Mouse (Mus musculus) lung, postnatal 10 days (tissue): Measurements from ENCODE around the gene Abhd8.
A peak's percentile ranks its signal among the peaks of the same experiment; 100 is the strongest.

Source experiments
- DNase-seq: peaks from one replicate; pipeline ENCODE4 v3.0.0; 2021

Gene Abhd8

DNA sequence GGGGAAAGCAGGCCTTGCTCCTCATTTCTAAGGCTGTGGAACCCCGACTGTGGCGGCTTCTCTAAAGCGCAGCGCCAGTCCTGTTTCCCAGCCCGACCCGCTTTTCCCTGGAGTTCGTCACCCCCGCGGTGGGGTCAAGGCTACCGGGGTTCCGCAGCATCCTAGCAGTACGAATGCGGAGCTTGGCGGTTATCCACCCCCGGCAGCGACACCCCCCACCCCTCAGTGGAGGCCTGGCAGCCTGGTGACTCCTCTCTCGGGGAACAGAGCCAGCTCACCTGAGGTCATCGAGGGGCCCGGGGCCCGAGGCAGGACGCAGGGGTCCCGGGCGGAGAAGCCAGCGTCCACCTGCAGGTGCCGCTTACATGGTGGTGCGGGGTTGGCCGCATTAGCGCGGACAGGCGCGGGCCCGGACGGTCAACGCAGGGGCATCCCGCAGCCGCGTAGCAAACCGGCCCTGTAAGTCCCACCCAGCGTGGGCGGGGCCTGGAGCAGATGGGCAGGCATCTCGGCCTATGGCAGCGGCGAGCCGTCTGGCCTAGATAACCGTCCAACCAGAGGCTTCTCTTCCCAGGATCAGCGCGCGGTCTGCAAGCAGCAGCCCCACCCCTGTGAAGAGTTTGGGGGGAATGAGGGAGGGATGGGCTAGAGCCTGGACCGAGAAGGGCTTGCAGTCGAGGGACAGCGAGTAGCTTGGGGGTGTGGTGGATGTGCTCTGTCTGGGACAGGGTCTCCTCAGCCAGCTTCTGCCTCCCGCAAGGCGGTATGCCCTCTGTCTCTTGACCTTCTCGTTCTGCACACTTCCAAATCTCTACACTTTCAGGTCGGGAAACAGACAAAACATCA is at the start of gene Abhd8:
Abhd8 (minus strand) TSS at position 468 of the 846 bp plus-strand sequence.
- peak; percentile 98 for DNase-seq

DNA sequence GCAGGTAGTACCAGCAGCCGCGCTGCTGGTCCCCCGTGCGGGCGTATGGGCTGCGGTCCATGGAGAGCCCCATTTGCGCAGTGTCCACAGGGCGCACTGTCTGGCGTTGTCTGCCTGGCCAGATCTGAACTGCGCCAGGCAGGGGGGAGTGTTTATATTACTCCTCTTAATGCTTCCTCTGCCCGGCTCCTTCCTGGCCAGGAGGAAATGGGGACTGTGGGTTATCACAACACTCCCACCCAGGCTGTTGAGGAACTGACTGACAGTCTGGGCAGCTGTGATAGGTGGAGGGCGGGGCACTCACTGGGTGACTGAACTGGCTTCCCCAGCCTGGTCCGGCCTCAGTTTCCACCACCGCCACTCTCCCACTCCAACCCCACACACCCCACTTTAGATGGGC is 48.2 kb upstream of the Abhd8 start, which contains the start of gene Plvap:
Plvap (minus strand) TSS at position 109 of the 400 bp plus-strand sequence.
- peak; percentile 82 for DNase-seq

DNA sequence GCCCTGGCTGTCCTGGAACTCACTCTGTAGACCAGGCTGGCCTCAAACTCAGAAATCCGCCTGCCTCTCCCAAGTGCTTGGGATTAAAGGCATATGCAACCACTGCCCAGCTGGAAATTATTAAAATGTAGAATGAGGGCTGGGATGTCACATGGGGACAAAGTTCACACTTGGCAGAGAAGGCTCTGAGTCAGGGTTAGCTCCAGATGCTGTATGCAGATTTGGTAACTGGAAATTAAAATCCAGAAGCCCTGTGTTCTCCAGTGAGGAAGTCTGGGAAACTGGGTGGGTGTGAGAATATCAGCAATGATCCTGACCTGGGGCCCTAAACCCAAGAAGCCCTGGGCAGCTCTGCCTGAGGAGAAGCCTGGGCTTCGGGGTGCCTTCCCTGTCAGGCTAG is 45.9 kb upstream of the Abhd8 start:
- no peak for DNase-seq

DNA sequence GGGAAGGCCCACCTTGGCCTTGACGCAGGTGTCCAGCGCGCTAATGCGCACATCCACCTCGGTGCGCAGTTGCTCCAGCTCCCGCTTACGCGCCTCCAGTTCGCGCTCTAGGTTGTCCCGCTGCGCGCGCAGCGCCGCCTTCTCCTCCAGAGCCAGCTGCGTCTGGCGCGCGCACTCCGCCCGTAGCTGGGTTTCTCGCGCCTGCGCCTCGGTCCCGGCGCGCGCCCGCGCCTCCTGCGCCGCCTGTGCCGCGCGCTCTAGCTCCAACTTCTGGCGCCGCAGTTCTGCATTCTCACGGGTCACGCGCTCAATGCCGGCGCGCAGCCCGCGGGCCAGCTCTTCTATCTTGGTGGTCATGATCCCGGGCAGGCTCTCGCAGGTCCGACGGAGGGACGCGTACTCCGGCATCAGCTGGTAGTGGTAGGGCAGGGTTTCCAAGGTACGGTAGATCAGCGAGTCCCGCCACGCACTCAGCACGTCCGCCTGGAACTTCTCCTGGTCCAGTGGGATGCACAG is 44.2 kb upstream of the Abhd8 start:
- peak; percentile 85 for DNase-seq

DNA sequence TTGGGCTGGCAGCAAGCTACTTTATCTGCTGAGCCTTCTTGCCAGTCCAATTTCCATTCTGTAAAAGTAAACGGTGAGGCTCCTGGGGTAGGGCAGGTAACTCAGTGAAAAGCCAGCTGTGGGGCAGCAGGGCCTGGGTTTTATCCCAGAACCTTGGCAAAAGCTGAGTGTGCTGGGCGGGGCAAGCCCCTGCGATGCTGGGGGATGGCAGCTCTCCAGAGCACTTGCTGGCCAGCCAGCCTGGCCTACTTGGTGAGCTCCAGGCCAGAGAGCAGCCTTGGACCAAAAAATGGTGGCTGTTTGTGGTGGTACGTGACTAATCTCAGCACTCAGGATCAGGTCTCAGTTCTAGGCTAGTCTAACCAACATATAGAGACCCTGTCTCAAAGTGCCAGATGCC is 42.5 kb upstream of the Abhd8 start:
- peak; percentile 58 for DNase-seq

DNA sequence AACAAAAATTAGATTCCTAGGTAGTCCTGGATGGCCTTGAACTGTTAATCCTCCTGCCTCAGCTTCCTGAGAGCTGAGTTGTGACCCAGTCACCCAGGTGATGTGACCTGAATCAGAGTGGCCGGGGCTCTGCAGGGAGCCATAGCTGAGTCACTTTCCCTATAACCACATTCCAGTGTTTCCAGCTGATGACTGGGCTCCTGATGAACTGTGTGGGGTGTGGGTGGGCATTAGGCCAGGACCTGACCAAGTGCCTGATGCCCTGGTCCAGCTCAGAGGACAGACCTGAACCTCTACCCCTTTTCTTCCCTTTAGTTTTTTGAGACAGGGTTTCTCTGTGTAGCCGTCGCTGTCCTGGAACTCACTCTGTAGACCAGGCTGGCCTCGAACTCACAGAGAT is 41.9 kb upstream of the Abhd8 start:
- DNase-seq = no peak

DNA sequence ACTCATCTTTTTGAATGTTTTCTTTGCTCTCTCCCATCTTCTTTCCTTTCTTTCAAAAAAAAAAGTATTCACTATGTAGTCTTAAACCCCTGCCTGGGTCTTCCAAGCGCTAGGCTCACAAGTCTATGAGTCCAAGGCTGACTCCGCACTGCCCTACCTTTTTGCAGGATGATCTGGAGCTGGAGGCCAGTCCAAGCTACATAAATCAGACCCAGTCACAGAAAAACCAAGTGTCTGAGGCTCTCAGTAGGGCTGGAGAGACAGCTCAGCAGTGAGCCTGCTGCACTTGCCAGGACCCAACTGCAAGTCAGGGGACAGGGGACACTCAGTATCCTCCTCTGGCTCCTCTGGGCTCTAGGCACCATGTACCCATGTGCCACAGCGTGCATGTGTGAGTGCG is 40.9 kb upstream of the Abhd8 start:
- DNase-seq = no peak

DNA sequence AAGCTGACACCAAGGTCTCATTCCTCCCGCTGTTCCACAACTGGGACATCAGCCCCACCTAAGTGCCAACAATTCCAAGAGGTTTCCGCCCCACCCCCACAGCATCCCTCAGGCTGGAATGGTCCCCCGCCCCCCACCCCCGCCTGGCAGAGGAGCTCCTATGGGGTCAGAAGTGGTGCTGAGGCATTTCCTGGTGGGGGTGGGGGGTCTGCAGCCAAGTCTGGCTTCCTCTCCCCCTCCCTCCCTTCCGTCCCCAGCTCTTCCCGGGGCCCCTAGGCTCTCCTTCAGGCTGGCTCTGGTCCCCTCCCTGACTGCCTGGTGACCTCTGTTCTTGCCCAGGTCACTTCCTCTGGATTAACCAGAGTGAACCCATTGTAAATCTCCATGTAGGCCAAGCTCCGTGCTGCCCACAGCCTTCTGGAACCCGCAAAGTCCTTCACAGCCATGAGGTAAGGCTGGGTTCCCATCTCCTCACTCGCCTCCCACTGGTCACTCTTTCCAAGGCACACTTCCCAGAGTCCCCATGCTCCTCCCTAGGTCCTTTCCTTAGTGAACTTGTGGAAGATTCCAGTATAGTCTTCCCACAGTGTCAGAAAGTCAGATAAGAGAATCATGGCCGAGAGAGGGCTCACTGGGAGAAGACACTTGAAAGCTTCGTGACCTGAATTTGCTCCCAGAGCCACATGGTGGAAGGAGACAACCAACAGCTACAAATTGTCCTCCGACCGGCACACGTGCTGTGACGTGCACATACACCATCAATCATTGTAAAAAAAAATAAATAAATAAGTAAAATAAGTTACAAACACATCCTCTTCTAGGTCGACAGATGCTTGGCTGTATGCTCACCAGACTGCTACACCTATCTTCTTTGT is 35.6 kb upstream of the Abhd8 start:
- peak; percentile 68 for DNase-seq

DNA sequence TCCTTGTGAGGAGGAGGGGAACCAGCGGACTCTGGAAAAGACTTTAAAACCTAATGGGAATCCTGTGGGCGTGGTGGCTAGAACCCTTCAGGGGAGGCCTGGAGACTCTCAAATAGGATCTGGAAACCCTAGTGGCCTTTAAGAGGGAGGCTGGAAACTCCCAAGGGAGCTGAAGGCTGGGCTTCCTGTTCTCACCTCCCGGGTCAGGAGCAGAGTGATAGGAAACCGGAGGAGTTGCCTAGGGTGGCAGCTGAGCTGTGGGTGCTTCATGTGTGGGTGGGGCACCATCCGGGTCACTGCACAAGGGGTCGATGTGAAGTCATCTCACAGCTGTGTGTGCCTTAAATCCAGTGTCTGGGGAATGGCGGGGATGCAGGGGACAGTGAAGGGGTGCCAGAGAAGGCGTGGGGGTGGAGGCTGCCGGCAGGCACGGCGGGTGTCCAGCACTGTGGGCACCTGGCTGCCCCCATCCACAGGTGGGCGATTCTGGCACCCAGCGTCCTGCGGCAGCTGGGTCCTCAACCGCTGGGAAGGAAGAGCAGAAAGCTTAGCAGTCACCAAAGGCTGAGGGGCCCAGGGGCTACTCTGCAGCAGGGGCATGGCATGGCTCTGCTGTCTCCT is 34.5 kb upstream of the Abhd8 start:
- DNase-seq = peak; percentile 75

DNA sequence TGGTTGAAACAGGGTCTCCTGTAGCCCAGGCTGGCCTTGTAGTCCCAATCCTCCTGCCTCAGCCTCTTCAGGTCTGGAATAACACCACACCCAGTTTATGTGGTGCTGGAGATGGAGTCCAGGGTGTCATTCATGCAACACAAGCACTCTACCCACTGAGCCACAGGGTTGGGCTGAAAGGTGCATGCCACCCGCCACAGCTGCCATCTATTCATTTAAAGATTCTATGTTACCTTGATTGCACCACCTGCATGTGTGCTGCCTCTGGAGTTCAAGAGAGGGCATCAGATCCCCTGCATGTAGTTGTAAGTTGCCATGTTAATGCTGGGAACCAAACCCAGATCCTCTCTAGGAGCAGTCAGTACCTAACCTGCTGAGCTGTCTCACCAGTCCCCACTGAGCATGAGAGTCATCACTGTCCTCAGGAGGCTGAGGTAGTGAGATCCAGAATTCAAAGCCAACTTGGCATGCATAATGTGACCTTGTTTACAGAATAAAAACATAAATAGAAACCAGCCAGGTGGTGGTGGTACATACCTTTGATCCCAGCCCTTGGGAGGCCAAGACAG is 33.7 kb upstream of the Abhd8 start:
- DNase-seq = no peak

DNA sequence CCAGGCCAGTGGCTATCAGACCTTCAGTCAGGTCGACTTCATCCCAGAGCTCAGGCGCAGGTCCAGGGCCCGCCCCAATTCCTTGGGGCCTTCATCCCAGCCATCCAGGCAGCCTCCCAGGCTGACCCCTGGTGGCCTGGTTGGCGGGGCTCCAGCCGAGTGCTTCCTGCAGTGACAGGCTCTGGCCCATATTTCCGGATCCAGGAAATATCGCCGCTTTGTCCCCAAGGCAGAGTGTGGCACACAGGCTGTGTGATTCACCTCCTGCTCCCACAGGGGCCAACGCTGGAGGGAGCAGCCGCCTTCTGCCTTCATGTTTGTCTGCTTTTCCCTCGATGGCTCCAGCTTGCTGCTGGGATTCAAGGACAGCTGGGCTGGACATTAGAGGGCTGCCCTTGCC is 33.0 kb upstream of the Abhd8 start:
- peak; percentile 96 for DNase-seq

DNA sequence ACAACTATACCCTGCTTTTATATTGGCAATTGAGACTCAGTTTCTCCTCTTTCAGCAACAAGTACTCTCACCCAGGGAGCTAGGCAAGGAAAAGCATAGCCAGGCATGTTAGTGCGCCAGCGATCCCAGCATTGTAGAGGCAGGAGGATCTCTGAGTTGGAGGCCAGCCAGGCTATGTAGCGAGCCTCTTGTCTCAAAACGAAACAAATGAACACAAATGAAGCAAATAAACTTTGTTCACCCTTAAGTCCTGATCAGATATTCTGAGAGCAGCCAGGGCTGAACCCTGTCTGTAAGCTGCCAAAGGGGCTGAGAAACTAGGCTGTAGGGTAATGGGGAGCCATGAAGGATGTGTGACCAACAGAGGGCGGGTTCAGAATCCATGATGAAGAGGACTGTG is 32.4 kb upstream of the Abhd8 start:
- no peak for DNase-seq

DNA sequence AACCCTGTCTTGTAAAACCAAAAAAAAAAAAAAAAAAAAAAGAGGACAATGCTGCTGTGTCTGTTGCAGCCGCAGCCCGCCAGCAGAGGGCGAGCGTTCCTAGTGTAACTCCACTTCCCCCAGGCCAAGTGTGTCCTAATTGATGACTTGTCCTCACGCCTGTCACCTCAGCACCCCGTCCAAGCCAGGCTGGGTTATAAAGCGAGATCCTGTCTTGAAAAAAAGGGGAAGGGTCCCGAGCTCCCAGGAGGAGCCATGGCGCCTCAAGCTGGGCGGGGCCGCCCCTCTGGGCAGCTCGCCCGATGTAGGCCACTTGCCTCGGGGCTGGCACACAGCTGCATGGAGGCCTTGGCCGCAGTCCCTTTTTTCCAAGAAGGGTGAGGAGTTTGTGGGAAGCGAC is 31.6 kb upstream of the Abhd8 start:
- DNase-seq = peak; percentile 94

DNA sequence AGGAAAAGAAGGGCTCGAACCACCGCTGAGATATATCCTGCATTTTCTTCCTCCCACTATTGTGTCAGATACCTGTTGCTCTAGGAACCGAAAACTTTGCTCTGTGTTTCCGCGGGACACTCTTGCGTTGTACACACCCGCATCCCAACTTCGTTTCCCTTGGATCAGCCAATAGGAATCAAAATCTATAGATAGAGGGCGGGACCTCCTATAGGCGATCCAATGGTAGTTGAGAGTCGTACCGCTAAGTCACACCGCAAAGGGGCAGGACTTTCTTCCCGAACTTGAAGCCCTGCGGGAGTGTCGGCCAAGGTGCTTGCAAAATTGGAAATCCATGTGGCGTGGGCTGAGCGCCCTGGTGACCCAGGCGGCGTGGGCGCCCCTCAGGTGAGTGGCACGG is 25.0 kb upstream of the Abhd8 start:
- peak; percentile 95 for DNase-seq

DNA sequence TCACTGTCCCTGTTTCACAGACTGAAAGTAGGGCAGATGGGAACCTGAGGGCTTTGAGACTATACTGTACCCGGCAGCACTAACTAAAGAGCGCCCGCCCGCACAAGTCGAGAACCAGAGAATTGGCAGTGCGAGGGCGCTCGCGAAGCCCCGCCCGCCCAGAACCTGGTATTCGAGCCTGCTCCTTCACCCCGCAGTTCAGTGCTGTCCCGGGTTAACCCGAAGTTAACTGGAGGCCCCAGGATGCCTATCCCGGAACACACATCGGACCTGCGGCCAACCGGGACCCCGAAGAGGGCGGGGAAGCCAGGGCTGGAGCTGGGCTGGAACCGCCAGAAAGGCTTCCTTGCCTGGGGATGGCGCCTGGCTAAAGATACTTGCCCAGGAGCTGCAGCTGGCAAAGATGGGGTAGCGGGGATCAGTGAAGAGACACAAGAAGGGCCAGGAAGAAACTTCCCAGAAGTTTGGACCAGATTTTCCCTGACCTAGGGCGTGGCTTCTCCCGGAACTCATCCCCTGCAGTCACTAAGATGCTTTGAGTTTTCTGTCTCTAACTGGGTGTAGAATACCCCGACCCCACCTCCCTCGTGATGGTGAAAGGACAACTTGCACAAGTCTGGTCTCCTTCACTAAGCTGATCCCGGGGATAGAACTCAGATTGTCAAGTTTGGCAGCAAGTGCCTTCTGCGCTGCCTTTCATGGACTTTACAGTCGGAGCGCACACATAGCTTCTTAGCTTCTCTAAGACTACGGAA is 24.4 kb upstream of the Abhd8 start, which contains the start of gene Gtpbp3:
Gtpbp3 (plus strand) TSS at position 413 of the 755 bp plus-strand sequence.
- DNase-seq = peak; percentile 90

DNA sequence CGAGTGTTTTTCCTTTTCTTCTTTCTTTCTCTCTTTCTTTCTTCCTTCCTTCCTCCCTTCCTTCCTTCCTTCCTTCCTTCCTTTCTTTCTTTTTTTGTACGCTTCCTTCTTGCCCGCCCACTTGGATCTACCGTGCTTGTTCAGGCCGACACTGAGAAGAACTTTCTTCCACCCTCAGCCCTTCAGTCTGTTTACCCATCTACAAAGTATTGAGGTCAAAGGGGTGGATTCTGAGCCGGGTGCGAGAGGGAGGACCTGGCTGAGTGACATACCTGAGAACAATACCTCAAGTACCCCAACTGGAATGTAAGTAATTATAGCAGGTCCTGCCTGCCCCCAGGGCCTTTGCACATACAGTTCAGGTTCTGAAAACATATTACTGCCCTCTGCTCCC is 22.7 kb upstream of the Abhd8 start:
- no peak for DNase-seq

DNA sequence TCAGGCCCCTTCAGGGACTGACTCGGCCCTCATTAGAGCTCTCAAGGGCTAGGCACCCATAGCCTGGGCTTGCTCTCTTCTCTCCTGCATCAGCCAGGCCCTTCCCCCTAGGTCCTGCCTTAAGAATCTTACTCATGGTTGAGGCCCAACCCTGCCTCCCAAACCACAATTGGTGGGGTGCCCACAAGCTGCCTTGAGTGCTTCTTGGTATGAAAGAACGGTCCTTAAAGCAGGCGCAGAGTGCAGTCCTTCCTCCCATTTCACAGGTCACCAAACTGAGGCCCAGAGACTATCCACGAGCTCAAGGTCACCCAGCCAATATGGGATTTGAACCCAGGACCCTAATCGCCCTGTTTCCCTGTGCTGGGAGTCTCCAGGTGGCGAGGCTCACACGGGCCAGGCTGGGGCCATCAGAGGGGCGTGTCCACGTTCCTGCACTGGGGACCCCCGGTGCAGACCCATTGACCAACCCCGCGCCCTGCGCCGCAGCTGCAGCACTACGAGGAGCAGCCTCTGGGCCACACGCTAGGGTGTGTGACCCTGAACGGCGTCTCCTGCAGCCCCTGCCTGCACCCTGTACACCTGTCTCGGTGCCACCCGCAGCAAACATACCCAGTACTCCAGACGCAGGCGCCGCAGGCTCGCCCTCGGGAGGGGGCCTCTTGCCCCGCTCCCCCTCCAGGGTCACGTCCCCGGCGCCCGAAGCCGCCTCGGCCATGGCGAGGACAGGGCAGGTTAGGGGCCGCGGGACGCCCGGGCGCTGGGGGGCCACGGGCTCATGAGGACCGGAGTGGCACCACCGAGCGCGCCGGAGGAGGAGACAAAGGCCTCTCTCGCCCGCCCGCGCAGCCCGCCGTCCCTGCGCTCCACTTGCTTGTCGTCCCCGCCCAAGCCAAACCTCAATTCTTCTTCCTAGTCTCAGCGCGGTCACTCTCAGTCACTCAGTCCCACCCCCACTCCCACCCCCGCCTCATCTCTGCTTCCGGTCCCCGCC is 22.0 kb upstream of the Abhd8 start, which contains the start of gene Ano8:
Ano8 (minus strand) TSS at position 822 of the 994 bp plus-strand sequence.
- peak; percentile 92 for DNase-seq

DNA sequence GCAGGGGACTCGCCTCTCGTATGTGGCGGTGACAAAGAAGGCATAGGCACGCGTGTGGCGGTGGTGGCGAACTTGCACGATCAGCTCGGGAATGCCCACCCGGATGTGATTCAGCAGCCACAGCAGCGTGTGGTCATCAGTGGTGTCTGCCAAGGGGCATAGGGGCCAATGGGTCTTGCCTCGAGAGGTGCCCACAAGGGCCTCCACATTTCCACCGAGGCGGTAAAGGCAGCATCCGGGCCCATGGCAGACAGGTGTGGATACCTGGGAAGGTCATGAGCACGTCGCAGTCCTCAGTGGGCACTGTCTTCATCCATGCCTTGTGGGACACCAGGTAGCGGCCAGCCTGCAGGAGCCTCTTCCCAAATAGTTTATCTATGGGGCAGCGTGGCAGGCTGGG is 21.3 kb upstream of the Abhd8 start:
- no peak for DNase-seq

DNA sequence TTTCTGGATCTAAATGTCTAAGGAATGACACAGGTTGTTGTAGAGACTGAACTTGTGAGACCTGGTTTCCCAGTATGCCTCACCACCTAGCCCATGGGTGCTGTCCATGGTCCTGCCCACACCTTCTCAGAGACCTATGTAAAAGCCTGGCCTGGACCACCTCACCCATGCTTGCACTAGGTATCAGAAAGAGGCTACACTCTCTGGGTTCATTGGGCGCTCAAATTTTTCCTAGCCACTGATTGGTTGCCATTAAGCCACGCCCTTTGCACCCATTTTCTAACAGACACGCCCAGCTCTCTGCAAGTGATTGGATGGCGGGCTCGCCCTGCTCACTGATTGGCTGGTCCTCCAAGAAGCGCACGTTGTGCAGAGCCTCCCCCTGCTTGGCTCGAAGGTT is 20.5 kb upstream of the Abhd8 start:
- DNase-seq = peak; percentile 53

DNA sequence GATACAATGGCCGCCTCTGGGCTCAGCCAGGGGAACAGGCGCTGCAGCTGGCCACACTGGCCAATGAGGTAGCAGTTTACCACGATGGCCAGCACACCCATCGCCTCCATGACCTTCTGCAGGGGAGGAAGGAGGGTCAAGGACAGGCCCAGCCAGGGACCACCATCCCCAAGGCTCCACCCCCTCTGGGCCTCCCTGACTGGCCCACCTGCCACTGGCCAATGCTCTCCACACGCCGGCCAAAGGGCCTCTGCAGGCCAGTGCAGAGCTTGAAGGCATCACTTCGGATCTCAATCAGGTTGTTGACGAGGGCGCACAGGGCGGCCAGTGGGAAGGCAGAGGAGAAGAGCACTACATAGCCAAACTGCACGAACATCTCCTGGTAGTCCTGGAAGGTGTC is 15.5 kb upstream of the Abhd8 start:
- no peak for DNase-seq
